Mouse (Mus musculus): ENCODE results near the gene Tnks2.
"Not testable (repeated sequence)": the region's sequence is repeated elsewhere in the genome, so short reads cannot be mapped to it uniquely, and the experiment has no call there.

Tnks2 gene

DNA sequence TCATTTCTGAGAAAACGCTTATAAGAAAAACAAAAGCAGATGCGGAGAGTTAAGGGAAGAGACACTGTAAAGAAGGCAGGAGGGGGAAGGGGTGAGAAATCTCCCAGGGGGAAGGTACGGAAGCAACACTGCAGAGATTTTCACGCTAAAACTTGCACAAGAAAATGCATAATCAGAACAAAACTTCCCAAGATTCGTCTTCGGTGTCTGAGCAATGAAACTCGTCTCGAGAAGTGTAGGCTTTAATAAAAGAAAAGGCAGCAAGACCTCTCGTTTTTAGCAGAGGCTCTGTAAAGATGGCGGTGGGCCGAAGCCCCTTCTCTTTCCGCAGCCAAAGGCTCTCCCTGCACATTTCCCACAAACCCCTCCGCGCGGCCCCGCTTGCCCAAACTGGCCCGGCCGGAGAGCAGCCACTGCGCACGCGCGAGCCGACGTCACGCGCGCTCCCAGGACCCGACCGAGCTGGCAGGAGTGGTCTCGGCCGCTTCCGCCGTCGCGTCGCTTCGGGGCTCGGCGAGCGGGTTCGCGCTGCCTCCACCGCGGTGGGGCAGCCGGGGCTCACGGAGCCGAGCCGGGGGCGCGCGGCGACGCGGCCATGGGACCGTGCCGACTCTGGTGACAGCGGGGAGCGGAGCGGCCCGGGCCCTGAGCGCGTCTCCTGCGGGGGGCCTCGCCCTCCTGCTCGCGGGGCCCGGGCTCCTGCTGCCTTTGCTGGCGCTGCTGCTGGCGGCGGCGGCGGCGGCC, at the start of gene Tnks2:
Gene Tnks2, plus strand, starts transcription at position 445 of the 744 bp plus-strand sequence.
- peak; percentile 98 to 99 for DNase-seq (ENCODE audit: low spot score in 2 of 2)

DNA sequence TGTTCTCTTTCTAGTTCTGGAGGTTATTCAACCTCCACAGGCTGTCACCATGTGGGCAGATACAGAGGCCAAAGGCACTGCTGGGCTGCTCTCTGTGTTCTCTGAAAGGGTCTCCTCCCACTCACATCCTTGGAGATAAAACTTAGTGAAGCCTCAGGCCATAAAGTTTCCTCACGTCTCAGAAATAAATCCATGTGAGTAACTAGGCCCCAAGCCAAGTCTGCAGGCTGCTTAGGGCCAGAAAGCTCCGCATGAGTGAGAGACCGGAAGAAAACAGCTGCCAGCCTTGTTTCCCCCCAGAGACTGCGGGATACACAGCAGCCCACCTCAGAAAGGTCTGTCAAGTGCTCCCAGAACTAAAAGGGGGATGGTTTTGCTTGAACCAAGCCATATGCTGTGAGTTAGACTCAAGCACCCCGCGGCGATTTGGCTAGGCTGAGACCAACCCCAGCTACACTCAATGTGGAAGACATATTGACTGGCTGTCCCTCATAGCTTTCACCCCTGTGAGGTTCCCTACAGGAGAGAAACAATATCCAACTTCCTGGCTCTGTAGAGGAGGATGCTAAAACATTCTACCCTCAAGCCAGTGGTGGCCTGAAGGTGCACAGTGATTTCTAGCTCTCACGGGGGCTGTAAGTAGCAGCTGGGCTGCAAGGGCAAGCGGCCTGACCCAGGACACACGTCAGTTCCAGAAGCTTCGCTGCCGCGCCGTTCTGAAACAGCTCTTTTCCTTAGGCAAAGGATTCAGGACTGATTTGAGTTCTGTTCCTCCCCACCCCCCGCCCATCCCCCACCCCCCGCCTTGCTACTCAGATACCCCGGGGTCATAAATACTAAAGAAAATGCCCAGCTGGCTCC, 43.9 kb upstream of the Tnks2 start:
- peak in 1 of 2 experiments; percentile 24 for DNase-seq (ENCODE audit: low spot score in 2 of 2)

DNA sequence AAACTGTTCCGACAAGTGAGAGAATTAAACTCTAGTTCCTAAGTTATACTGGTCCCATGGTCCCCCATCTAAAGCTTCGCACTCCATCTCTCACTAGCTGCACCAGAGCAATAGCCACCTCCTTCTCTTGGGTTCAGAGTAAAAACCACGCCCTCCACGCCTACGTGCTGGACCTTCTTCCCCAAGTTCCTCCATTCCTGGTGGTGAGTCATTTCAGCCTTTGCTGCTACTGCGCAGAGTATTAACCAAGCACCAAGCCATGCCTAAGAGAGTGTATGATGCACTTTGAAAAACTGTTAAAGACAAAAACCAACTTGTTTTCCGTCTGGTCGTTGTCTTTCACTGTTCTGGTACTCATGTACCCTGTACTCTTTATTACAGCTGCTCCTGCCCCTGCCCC, 41.4 kb upstream of the Tnks2 start:
- DNase-seq (ENCODE audit: low spot score in 2 of 2): no peak

GRCm38 (mm10) chr19:36793450-36793849, 40.6 kb upstream of the Tnks2 start:
- DNase-seq (ENCODE audit: low spot score in 2 of 2): no peak

GRCm38 (mm10) chr19:36794008-36794407, 40.0 kb upstream of the Tnks2 start:
- DNase-seq (ENCODE audit: low spot score in 2 of 2): no peak

- no peak for DNase-seq (ENCODE audit: low spot score in 2 of 2)
These were observed 38.8 kb upstream of the Tnks2 start for GRCm38 (mm10) chr19:36795277-36795676.

DNA sequence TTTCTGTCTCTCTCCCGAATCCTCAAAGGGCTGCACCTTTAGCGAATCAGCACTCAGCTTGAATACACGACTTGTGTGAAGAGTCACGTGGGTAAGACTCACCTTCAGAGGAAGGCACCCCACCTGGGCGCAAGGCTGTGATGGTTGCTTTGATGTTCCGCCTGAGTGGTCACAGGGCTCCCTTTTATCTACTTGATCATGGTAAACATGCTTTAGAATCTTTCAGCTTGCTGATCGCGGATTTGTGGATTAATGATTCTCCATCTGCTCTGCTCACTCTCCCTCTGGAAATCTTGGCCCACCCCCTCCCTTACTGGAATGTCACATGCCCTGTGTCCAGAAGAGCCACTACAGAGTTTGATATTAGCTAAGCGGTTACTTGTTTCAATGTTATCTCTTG, 37.1 kb upstream of the Tnks2 start:
- no peak for DNase-seq (ENCODE audit: low spot score in 2 of 2)

DNA sequence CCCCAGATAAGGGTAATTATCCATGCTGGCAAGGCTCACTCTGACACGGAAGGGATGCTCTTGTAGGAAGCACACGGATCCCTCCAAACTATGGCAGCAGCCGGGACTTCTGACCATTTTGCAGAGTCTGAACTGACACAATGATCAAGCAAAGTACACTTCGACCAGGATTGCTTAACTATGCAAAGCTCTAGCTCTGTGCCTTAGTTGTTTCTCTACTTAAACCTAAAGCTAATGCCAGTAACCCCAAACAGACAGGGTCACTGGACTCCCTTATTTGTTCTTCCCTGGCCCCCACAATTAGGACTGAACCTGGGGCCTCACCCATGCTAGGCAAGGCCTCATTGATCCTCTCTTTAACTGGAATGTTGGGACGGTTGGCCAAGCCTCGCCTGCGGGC, 33.7 kb upstream of the Tnks2 start:
- DNase-seq (ENCODE audit: low spot score in 2 of 2): no peak

- no peak for DNase-seq (ENCODE audit: low spot score in 2 of 2)
These were observed 32.0 kb upstream of the Tnks2 start for GRCm38 (mm10) chr19:36801856-36802641.

DNA sequence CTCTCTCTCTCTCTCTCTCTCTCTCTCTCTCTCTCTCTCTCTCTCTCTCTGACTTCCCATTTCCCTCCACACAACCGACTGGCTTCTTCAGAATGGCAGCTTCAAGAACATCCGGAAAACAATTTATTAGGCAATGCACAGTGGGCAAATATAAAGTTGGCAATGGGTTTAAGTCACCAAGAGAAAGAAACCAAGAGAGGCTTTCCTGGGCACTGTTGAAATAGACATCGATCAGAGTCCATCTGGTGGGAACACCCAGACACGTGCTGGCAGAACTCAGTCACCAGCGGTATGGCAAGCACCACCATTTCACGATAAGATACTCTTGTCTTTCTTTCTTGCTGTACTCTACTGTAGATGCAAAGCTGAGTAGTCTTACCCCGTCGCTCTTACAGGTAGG, 30.6 kb upstream of the Tnks2 start:
- DNase-seq (ENCODE audit: low spot score in 2 of 2): no peak

DNA sequence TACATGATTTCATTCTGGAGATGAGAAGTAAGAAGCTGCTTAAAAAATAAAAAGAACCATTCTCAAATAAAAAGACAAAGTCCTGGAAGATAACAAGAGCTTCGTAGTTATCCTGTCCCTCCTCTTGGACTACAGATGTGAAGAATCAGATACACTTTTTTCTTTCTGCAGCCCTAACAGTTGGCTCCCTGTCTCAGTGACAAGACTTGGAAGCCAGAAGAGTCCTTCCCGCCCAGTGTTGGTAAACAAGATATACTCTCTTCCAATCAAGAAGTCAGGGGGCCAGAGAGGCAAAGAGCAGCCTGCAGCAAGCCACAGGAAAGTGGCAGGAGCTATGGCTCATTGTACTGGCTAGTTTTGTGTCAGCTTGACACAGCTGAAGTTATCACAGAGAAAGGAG, 27.2 kb upstream of the Tnks2 start:
- no peak for DNase-seq (ENCODE audit: low spot score in 2 of 2)

DNA sequence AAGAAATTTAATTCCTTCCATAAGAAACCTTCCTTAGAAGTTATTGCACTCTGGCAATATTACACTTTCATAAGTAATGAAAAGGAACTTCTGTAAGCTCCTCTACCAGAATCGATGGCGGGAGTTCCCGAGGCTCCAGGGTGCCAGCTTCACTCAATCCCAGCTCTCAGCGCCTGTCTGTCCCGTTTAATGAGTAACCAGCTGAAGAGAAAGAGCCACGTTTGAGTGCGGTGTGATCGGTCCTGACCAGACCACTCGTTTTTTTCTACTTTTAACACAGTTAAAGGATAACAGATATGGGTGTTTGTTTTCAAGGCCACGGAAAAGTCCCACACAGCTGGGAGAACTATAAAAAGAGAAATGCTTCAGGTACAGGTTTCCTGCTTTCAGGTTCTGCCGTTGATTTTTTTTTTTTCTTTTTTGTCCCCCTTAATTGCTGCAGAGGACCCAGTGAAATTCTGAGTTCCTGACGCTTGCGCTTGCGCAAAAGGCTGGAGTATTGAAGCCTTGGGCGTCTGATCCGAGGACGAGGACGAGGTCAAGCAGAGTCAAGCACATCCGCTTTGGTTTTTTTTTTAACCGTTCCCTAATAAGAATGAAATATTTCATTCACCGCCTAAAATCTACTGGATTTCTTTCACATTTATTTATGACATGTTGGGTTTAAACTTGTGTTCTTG, 25.5 kb upstream of the Tnks2 start:
- DNase-seq (ENCODE audit: low spot score in 2 of 2): no peak

DNA sequence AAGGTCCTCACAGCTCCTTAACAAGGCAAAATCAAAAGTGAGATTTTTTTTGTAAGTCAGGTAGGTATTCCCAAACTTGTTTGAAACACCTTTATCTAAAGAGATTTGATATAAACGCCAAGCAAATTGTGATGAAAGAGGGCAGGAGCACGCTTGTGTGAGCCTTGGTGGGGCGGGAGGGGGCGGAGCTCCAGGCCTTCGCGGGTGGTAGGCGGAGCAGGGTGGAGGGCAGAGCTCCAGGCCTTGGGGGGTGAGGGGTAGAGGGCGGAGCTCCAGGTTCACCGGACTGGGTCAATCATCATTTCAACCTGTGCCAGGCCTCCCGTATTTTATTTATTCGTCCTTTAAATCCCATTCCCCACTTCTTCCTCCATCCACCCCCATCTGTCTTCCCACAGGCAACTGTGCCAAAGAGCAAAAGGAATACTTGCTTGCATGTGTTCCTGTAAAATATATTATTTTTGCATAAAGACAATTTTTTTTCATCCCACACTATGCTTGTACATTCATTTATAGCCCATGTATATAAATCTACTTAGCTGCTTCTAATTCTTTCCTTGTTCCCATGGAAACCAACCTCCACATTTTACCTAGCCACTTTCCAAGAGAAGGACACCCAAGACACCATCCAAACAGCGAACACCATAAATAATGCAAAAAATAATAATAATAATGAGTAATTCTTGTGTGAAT, 24.4 kb upstream of the Tnks2 start:
- no peak for DNase-seq (ENCODE audit: low spot score in 2 of 2)

DNA sequence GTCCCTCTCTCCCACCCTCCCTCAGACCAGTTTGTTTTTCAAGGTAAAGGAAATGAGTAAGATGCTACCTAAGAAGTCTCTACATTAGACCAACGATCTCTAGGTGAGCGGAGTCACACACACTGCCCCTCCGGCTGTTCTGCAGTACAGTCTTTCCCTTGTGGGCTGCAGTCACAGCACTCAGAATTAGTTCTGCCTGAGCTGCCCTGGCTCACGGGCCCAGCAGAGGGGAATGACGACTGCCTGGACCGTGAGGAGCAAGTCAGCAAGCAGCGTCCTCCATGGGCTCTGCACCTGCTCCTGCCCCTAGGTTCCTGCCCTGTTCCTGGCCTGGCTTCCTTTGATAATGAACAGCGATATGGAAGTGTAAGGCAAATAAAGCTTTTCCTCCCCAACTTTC, 22.0 kb upstream of the Tnks2 start:
- DNase-seq (ENCODE audit: low spot score in 2 of 2): no peak

DNA sequence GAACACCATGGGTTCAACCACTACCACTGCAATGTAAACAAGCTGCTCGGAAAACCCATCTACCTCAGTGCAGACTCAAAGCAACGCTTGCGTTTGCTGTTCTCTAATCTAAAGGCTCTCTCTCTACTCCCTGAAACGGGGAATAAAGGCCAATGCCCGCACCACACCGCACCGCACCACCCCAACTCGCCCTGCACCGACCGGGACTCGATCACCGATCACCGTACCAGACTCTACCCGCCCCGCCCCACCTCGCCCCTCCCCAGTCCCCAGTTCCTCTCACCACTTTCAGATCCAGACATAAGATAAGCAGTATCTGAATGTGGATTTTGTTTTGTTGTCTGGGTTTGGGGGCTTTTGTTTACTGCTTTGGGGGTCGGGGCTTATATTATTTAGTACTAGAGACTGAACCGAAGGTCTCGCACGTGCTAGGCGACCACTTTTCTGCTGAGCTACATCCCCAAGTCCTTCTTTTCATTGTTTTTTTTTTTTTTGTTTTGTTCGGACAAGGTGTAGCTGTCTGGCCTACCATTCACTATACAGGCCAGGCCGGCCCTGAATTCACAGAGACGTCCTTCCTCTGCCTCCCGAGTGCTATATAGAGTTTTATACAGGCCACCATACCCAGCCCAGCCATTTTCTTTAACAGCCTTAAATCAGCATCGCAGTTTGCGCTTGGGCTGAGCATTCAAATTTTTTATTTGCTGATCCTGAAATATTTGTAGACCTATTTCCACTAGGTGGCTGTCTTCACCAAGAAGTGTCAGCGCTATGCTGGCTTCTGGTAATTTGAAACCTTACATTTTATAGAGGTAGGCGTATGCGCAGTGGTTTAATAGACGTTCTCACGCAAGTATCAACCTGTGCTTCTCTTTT, 18.4 kb upstream of the Tnks2 start:
- peak in 1 of 2 experiments; percentile 27 for DNase-seq (ENCODE audit: low spot score in 2 of 2)

- DNase-seq (ENCODE audit: low spot score in 2 of 2): no peak
These were observed 15.7 kb upstream of the Tnks2 start for GRCm38 (mm10) chr19:36818141-36818885.

GRCm38 (mm10) chr19:36819199-36819598, 14.8 kb upstream of the Tnks2 start:
- no peak for DNase-seq (ENCODE audit: low spot score in 2 of 2)

DNA sequence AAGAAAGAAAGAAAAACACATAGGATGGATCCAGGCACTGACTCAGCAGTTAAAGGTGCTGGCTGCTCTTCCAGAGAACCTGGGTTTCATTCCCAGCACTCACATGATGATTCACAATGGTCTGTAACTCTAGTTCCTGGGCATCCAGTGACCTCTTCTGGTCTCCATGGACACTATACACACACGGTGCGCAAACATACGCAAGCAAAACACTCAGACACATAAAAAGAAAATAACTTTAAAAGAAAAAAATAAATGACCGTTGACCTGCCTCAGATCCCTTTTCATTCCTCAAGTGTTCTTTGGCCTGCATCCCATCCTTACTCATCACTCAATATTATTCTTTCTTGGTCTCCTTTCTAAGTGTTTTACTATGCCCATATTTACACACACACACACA, 13.6 kb upstream of the Tnks2 start:
- DNase-seq (ENCODE audit: low spot score in 2 of 2): no peak

DNA sequence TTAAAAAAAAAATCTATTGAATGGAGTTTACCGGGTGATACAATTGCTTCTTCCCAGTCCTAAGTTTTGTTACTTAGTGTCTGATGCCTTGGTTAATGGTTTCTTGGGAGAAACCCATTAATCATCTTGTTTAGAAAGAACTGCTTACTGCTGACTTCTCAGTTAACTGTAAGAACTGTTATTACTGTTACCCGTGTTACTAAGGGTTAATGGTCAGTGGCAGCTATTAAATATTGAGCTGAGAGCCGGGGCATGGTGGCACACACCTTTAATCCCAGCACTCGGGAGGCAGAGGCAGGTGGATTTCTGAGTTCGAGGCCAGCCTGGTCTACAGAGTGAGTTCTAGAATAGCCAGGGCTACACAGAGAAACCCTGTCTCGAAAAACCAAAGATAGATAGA, 12.7 kb upstream of the Tnks2 start:
- DNase-seq (ENCODE audit: low spot score in 2 of 2): not testable (repeated sequence)
